Comparison of ENCODE assay signal across 22 mouse cellular contexts in genomic region chr3:105698311-105698710, GRCm38 (mm10). TPM values are rescaled to one million over a fixed set of nuclear protein-coding genes. Genes with fewer than 3 reads are reported as not detected.
DNase-seq lines count a peak whose midpoint lies in the region; ATAC-seq and TF ChIP-seq lines count a peak whose summit lies in the region.
"Had no signal": no experiment of that assay in that cellular context is flagged by ENCODE, and none has a peak within 500 bp of the region (broad histone marks: within the 10 kb centered on the region; RNA-seq: fewer than 3 reads in every experiment).

No protein-coding gene starts in this region.

- peak; percentile 81 for DNase-seq in heart, adult 11 months
- DNase-seq in heart, postnatal 4 days, result no peak
- peak; percentile 70 for DNase-seq in MEL-GATA-1-ER (ENCODE audit: extremely low read depth, low read depth)
- peak; percentile 70 for DNase-seq in liver
- DNase-seq in liver, postnatal 0 days, result peak; percentile 14
- no peak for DNase-seq in forebrain, embryonic 10.5 days (ENCODE audit: extremely low spot score, low spot score)
- DNase-seq: adrenal gland, postnatal 36 days; cerebellum, adult 9-11 months; gastrocnemius, postnatal 10 days; heart, adult 18-20 months; kidney, adult 11 months; layer of hippocampus, postnatal 36 days; right cerebral cortex, postnatal 25 days; thymus, adult 18-20 months; thymus, postnatal 4 days had no signal

- 0 out of 2 replicates have a peak, but pooled peaks have one; percentile 7 for TF ChIP-seq EP300 in liver, postnatal 0 days (IDR thresholded peaks at IDR 0.05; ENCODE audit: low read depth)

- no peak overlapping the region for H3K9ac ChIP-seq in liver, postnatal 0 days (replicated peaks)
- no peak overlapping the region for H3K9ac ChIP-seq in forebrain, embryonic 12.5 days
- no peak overlapping the region for H3K9ac ChIP-seq in kidney, embryonic 15.5 days
- H3K9ac ChIP-seq: hindbrain, embryonic 15.5 days; neural tube, embryonic 15.5 days; stomach, embryonic 15.5 days had no signal

- H3K4me3 ChIP-seq in liver, postnatal 0 days (ENCODE audit: low read depth, low read length), result no peak overlapping the region
- H3K4me3 ChIP-seq in forebrain, embryonic 10.5 days, result no peak overlapping the region
- H3K4me3 ChIP-seq in forebrain, embryonic 12.5 days (replicated peaks), result no peak overlapping the region
- no peak overlapping the region for H3K4me3 ChIP-seq in kidney, embryonic 15.5 days (replicated peaks)
- H3K4me3 ChIP-seq: hindbrain, embryonic 15.5 days; neural tube, embryonic 15.5 days; stomach, embryonic 15.5 days had no signal

- no peaks in the 10 kb centered on the region for H3K9me3 ChIP-seq in liver, postnatal 0 days (ENCODE audit: low read length)
- H3K9me3 ChIP-seq in forebrain, embryonic 10.5 days, result no peaks in the 10 kb centered on the region
- H3K9me3 ChIP-seq in forebrain, embryonic 12.5 days, result no peaks in the 10 kb centered on the region
- no peaks in the 10 kb centered on the region for H3K9me3 ChIP-seq in kidney, embryonic 15.5 days (replicated peaks)
- H3K9me3 ChIP-seq: hindbrain, embryonic 15.5 days; neural tube, embryonic 15.5 days; stomach, embryonic 15.5 days had no signal

- TF ChIP-seq CTCF in liver, postnatal 0 days (IDR thresholded peaks at IDR 0.05; ENCODE audit: low read depth), result no peak

- peak overlapping the region; percentile 30; the same call in 1 of the 2 replicates for H3K4me2 ChIP-seq in liver, postnatal 0 days (ENCODE audit: low read depth, low read length)
- no peak overlapping the region for H3K4me2 ChIP-seq in forebrain, embryonic 12.5 days
- H3K4me2 ChIP-seq in kidney, embryonic 15.5 days, result no peak overlapping the region
- H3K4me2 ChIP-seq: hindbrain, embryonic 15.5 days; neural tube, embryonic 15.5 days; stomach, embryonic 15.5 days had no signal

- 19% methylated on average over 1 of the region's 1 CpGs for WGBS in liver, postnatal 0 days (ENCODE audit: insufficient replicate concordance)
- WGBS in forebrain, embryonic 10.5 days, result 92% methylated on average over 1 of the region's 1 CpGs
- 82% methylated on average over 1 of the region's 1 CpGs for WGBS in forebrain, embryonic 12.5 days
- 89% methylated on average over 1 of the region's 1 CpGs for WGBS in kidney, embryonic 15.5 days

- no peak for ATAC-seq in liver, postnatal 0 days
- no peak for ATAC-seq in forebrain, embryonic 12.5 days (ENCODE audit: low FRiP score)
- no peak for ATAC-seq in kidney, embryonic 15.5 days (replicated peaks; ENCODE audit: low FRiP score)
- ATAC-seq: midbrain, embryonic 16.5 days had no signal

- no peaks in the 10 kb centered on the region for H3K36me3 ChIP-seq in liver, postnatal 0 days (replicated peaks; ENCODE audit: insufficient read depth, low read length)
- H3K36me3 ChIP-seq in forebrain, embryonic 10.5 days (replicated peaks), result no peaks in the 10 kb centered on the region
- H3K36me3 ChIP-seq in forebrain, embryonic 12.5 days (replicated peaks), result no peaks in the 10 kb centered on the region
- H3K36me3 ChIP-seq in kidney, embryonic 15.5 days, result no peaks in the 10 kb centered on the region
- H3K36me3 ChIP-seq: hindbrain, embryonic 15.5 days; neural tube, embryonic 15.5 days; stomach, embryonic 15.5 days had no signal

- no peak overlapping the region for H3K27ac ChIP-seq in liver, postnatal 0 days (ENCODE audit: low read depth)
- no peak overlapping the region for H3K27ac ChIP-seq in forebrain, embryonic 10.5 days
- H3K27ac ChIP-seq in forebrain, embryonic 12.5 days, result no peak overlapping the region
- H3K27ac ChIP-seq in kidney, embryonic 15.5 days, result no peak overlapping the region
- H3K27ac ChIP-seq: hindbrain, embryonic 15.5 days; kidney, postnatal 0 days; neural tube, embryonic 15.5 days; stomach, embryonic 15.5 days had no signal

- H3K27me3 ChIP-seq in liver, postnatal 0 days (ENCODE audit: insufficient read depth, low read length), result peaks cover 11% of the 10 kb centered on the region; the same call in 1 of the 2 replicates
- H3K27me3 ChIP-seq in forebrain, embryonic 10.5 days (ENCODE audit: poor library complexity, severe bottlenecking), result peaks cover 66% of the 10 kb centered on the region
- peaks cover 25% of the 10 kb centered on the region for H3K27me3 ChIP-seq in forebrain, embryonic 12.5 days
- peaks cover 34% of the 10 kb centered on the region for H3K27me3 ChIP-seq in kidney, embryonic 15.5 days
- H3K27me3 ChIP-seq: stomach, embryonic 15.5 days had no signal

- peaks cover 24% of the 10 kb centered on the region for H3K4me1 ChIP-seq in liver, postnatal 0 days (ENCODE audit: insufficient read depth)
- peaks cover 46% of the 10 kb centered on the region for H3K4me1 ChIP-seq in forebrain, embryonic 10.5 days
- H3K4me1 ChIP-seq in forebrain, embryonic 12.5 days, result peaks cover 31% of the 10 kb centered on the region
- peaks cover 19% of the 10 kb centered on the region for H3K4me1 ChIP-seq in kidney, embryonic 15.5 days

RNA-seq across cellular contexts. Expression of gene Inka2, which starts 6.1 kb away (rescaled TPM):
- 10 to 100 TPM; 34.0 to 39.1 TPM for total RNA-seq in heart, postnatal 4 days (2021)
- polyA plus RNA-seq in liver, postnatal 0 days (2015; fragmentation: Nextera tagmentation; extraction: Ambion mirVana), result 0.13 and 0.17 TPM in 2 replicates
- 1.5 and 2.0 TPM in 2 replicates for polyA plus RNA-seq in forebrain, embryonic 10.5 days (2016; fragmentation: Nextera tagmentation; extraction: Ambion mirVana)
- polyA plus RNA-seq in forebrain, embryonic 12.5 days (2016; fragmentation: Nextera tagmentation; extraction: Ambion mirVana), result 3.6 and 4.1 TPM in 2 replicates
- polyA plus RNA-seq in kidney, embryonic 15.5 days (2015; fragmentation: Nextera tagmentation; extraction: Ambion mirVana), result 1.4 and 1.7 TPM in 2 replicates

RNA-seq across cellular contexts. Expression of gene Ddx20, which starts 10.9 kb away (rescaled TPM):
- 10 to 100 TPM; 15.6 to 16.9 TPM for total RNA-seq in heart, postnatal 4 days (2021)
- polyA plus RNA-seq in liver, postnatal 0 days (2015; fragmentation: Nextera tagmentation; extraction: Ambion mirVana), result 9.7 and 9.8 TPM in 2 replicates
- polyA plus RNA-seq in forebrain, embryonic 10.5 days (2016; fragmentation: Nextera tagmentation; extraction: Ambion mirVana), result 51.3 and 54.1 TPM in 2 replicates
- 43.4 and 44.3 TPM in 2 replicates for polyA plus RNA-seq in forebrain, embryonic 12.5 days (2016; fragmentation: Nextera tagmentation; extraction: Ambion mirVana)
- polyA plus RNA-seq in kidney, embryonic 15.5 days (2015; fragmentation: Nextera tagmentation; extraction: Ambion mirVana), result 38.0 and 38.7 TPM in 2 replicates

Comparison
In these comparisons a context has a peak if more than half of its experiments do, and no peak if none do; other contexts are left out.
1. DNase-seq: peak in heart, adult 11 months (single experiment), MEL-GATA-1-ER (single experiment), liver (single experiment) and liver, postnatal 0 days (single experiment); none in heart, postnatal 4 days (single experiment) and forebrain, embryonic 10.5 days (single experiment).